Mouse (Mus musculus) right cerebral cortex, postnatal 36 days (tissue): ENCODE results near the gene Kif27.
A peak's percentile ranks its signal among the peaks of the same experiment; 100 is the strongest.

Experiments used
- DNase-seq, 2 experiments: peaks; one replicate each; pipeline ENCODE4 v3.0.0; 2022; ENCODE audit warnings: low spot score in 2 of 2, mixed read lengths in 1 of 2

The Kif27 gene

GRCm38 (mm10) chr13:58276256-58276655, 82.7 kb downstream of the Kif27 start:
- no peak for DNase-seq

GRCm38 (mm10) chr13:58275599-58275998, 83.3 kb downstream of the Kif27 start, which contains the start of gene Gkap1:
Gene Gkap1, minus strand, starts transcription at chr13:58275699.
- DNase-seq, result no peak

- no peak for DNase-seq
Measured at GRCm38 (mm10) chr13:58275076-58275475, 83.8 kb downstream of the Kif27 start.

GRCm38 (mm10) chr13:58274259-58274991, 84.5 kb downstream of the Kif27 start:
- DNase-seq, result peak; percentile 11 to 36

- no peak for DNase-seq
Measured at GRCm38 (mm10) chr13:58273411-58274258, 85.3 kb downstream of the Kif27 start.

GRCm38 (mm10) chr13:58266864-58267263, 92.1 kb downstream of the Kif27 start:
- DNase-seq, result no peak

GRCm38 (mm10) chr13:58263546-58263945, 95.4 kb downstream of the Kif27 start:
- no peak for DNase-seq

- no peak for DNase-seq
Measured at GRCm38 (mm10) chr13:58261674-58262073, 97.2 kb downstream of the Kif27 start.

- DNase-seq, result no peak
Measured at GRCm38 (mm10) chr13:58253268-58253667, 105.7 kb downstream of the Kif27 start.

- DNase-seq, result no peak
Measured at GRCm38 (mm10) chr13:58248957-58249356, 110.0 kb downstream of the Kif27 start.
